Mouse (Mus musculus) mature B cell (primary cell): ENCODE results near the gene Cbx7.
"Not testable (repeated sequence)": the region's sequence is repeated elsewhere in the genome, so short reads cannot be mapped to it uniquely, and the experiment has no call there.

Source experiments
- in situ Hi-C: fragments of 300-500 bp; cut with MboI; formaldehyde crosslinking; loops from 2 replicates; pipeline ENCODE4 v1.14.3; 2019

Gene Cbx7

DNA sequence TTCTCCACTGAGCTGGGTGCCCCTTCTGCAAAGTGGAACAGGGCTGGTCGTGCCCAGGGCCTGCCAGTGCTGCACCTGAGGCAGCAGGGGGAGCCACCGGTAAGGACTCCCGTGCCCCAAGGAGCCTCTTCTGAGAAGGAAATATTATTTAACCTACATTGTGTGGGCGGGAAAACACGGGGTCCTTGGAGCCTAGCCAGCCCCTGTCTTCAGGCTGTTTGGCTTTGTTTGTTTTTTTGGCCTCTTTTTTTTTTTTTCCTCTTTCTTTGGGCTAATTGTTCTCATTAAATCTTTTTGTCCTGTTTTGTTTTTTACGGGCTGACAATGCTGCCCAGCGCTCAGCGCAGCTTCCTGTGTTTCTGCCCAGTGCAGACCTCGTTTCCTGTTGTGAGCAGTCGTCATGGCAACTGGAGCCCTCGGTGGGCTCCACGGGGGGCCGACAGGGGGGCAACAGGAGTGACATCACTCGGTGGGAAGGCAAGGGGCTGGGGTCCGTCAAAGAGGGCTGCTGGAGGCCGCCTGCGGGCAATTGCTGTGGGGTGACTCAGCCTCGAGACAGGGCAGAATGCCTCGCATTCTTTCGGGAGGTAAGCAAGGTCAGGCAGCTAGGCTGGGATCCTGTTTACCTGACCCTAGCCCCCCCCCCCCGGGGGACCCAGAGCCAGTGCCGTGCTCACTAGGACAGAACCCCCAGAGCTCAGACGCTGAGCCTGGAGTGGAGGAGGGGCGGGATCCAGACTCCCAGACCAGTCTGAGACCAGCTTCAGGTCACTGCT lies 20.5 kb downstream of the Cbx7 start:
- in situ Hi-C loops, result no loop called here

DNA sequence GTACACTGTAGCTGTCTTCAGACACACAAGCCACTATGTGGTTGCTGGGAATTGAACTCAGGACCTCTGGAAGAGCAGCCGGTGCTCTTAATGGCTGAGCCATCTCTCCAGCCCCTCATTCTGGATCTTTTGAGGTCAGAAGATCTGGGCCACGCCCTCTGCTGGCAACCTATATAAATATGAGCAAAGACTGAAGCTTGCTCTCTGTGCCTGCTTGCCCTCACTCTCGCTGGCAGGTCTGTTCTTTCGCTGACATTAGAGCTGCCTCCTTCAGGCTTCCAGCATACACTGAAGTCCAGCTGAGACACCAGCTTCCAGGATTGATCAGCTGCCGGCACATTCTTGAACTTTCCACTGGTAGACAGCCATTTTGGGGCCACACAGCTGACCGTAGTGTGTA lies 23.2 kb downstream of the Cbx7 start:
- in situ Hi-C loops, result no loop called here

DNA sequence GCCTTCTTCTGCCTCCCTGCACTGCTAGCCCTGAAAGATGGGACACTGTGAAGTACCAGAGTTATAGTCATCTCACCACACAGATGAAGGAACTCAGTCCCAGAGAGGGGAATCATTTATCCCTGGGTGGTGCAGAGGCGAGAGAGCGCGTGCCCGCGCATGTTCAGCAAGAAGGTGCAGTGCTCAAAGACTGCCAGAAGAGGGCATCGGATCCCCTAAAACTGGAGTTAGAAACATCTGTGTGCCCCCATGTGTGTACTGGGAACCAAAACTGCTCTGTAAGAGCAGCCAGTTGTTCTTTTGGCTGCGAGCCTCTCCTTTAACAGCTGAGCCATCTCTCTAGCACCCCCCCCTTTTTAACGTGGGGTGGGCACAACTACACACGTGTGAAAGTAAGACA lies 24.1 kb downstream of the Cbx7 start:
- in situ Hi-C loops, result no loop called here

DNA sequence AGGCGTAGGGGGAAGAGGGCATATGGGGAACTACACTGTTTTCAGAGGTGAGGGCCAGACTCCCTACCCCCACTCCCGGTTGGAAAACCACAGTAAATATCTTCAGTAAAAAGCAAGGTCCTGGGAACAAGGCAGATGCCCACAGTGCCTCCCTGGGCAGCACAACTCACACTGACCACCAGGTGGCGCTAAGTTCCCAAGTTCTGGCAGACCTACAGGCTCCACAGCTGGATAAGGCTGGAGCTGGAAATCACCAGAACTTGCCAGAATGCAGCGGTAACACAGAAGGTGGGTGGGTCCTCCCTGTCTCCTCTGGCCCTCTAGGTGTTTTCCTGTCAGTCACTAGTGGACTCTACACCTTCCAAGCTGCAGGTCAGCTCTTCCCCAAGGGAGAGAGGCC lies 24.9 kb downstream of the Cbx7 start:
- in situ Hi-C loops, result no loop called here

DNA sequence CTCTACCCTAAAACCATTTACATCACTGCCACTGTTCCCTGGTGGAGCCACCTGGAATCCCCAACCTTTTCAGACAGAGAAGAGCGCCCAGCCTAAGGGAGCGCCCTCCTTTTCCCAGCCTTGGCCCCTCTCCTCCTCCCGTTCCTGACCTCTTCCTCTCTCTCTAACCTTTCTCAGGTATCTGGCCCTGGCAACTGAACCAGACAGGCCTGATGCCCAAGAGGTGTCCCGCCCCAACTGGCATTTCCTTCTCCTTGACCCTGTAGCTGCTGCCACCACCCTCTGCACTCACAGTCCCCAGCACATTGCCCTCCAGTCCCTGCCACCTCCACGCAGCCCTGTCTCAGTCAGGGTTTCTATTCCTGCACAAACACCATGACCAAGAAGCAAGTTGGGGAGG lies 26.0 kb downstream of the Cbx7 start:
- in situ Hi-C loops, result loop anchor here (5.0 kb wide), 1 partner anchor 132 kb away; no protein-coding TSS in a partner anchor

DNA sequence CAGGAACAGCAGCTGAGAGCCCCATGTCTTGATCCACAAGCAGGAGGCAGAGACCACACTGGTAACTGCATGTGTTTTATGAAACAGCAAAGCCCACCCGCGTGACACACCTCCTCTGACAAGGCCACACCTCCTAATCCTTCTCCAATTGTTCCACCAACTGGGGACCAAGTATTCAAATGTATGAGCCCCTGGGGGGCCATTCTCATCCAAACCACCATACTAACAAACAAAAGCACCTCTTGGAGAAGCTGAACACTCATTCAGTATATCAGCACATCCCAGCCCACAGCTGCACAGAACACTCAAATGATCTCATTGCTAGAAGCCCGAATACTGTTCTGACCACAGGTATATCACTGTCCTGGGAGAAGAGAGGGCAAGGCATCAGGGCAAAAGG lies 27.3 kb downstream of the Cbx7 start:
- in situ Hi-C loops, result loop anchor here (5.0 kb wide), 1 partner anchor 134 kb away; no protein-coding TSS in a partner anchor

DNA sequence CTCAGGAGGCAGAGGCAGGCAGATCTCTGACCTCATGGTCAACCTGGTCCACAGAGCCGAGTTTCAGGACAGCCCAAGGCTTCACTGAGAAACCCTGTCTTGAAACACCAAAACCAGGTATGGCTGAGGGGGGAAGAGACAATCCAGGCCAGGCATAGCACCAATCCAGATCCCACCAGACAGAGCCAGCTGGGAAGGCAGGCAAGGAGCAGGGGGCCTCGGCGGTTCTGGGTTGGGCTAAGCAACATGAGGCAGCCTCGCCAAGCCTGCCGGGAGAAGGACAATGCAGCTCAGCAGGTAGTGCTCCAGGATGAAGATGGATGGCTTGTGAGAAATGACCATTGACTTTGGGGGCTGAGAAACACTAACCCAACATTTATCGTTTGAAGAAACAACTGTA lies 28.4 kb downstream of the Cbx7 start:
- in situ Hi-C loops, result loop anchor here (5.0 kb wide), 1 partner anchor 135 kb away; no protein-coding TSS in a partner anchor

DNA sequence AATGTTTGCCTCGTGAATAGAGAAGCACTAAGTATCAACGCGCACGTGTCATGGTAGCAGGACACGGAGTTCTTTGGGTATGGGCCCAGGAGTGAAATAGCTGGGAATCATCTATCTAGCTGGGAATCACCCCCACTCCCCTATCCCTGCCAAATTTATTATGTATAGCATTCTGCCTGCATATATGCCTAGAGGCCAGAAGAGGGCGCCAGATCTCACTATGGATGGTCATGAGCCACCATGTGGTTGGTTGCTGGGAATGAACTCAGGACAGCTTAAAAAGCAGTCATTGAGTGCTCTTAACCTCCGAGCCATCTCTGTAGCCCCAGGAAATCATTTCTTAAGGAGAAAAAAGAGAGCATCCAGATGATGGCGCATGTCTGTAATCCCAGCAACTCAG lies 30.0 kb downstream of the Cbx7 start:
- in situ Hi-C loops, result loop anchor here (5.0 kb wide), 1 partner anchor 136 kb away; no protein-coding TSS in a partner anchor

DNA sequence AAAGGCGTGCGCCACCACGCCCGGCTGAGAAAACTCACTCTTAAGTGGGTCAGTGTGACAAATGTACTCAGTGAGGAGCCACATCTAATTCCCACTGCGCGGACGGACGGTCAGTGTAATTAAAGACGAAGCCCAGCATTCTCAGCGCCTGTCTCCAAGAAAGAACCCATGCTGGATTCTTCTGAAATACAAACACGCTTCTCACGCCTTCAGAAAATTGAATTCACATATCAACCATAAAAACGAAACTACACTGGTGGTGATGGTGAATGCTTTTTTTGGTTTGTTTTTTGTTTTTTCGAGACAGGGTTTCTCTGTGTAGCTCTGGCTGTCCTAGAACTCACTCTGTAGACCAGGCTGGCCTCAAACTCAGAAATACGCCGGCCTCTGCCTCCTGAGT lies 31.0 kb downstream of the Cbx7 start:
- in situ Hi-C loops, result loop anchor here (5.0 kb wide), 1 partner anchor 137 kb away; no protein-coding TSS in a partner anchor

DNA sequence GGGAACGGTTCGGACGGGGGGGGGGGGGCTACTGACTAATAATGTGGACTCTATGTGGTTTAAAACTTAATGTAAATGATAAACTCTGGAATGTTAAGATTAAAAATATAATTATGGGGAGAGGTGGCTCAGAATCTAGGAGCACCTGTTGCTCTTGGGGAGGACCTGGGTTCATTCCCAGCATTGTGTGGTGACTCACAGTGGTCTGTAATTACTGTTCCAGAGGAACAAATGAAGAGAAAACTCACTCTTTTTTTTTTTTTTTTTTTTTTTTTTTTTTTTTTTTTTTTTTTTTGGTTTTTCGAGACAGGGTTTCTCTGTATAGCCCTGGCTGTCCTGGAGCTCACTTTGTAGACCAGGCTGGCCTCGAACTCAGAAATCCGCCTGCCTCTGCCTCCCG lies 31.4 kb downstream of the Cbx7 start:
- in situ Hi-C loops, result not testable (repeated sequence)

DNA sequence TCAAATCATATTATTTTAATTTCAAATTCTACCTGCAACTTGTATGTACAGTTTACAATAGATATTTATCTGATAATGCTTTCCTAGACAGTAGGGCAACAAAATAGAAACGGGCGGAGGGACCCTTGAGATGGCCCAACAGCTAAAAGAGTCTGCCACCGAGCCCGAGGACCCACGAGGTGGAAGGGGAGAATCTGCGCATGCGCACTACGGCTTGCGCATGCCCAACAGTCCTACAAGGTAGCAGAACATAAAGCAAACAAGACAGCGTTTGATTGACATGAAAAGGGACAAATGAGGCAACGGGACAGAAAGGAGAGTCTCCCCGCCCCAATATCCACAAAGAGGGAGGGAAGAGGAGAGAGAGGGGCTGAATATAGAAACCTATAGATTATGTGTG lies 31.9 kb downstream of the Cbx7 start:
- in situ Hi-C loops, result no loop called here

DNA sequence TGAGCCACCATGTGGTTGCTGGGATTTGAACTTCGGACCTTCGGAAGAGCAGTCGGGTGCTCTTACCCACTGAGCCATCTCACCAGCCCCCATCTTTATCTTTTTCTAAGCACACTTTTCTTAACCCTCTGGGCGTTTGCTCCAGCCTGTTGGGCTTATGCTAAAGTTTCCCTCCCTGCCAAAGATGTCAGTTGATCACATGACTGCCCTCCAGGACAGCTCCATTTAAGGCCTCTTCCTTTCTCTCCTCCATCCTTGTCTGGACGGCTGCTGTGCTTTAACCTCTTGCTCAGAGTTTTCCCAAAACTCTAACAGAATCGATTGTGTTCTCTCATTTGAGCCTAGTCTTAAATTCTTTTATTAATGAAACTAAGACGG lies 34.6 kb downstream of the Cbx7 start:
- in situ Hi-C loops, result no loop called here

DNA sequence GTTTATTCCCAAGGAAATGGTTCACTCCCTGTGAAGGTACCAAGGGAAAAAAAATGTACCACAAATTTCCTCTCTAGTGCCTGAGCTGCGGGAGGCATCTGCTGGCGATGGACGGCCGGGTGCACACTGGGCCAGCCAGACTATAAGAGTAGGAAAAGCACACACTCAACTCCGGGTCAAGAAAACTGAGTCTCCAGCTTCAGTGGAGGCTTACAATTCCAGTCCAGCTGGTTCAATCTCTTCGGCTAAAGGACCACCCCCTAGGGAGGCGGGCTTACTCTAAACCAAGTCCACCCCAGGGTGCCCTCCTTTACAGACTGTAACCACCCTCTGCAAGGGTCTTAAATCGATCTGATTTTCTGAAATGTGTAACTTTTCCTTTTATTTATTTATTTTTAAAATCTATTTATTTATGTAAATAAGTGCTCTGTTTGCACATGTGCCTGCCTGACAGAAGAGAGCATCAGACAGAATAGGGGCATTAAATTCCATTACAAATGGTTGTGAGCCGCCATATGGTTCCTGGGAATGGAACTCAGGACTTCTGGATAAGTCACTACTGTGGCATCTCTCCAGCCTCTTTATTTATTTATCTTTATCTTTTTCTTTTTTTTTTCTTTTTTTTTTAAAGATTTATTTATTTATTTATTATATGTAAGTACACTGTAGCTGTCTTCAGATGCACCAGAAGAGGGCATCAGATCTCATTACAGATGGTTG lies 35.1 kb downstream of the Cbx7 start:
- in situ Hi-C loops, result no loop called here

DNA sequence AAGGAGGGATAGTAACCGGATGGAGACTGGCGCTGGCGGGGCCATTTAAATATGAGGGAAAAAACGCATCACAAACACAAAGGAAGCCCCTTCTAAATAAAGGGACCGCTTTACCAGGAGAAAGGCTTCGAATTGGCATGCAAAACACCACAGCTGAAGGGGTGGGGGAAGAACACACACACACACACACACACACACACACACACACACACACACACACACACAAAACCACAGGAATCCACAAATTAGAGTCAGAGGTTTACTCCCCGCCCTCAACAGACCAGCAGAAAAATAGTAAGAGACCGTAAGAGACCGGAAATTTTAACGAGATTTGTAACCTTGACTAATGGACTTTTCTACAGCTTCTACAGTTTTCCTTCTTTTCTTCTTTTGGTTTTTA lies 36.1 kb downstream of the Cbx7 start:
- in situ Hi-C loops, result no loop called here

DNA sequence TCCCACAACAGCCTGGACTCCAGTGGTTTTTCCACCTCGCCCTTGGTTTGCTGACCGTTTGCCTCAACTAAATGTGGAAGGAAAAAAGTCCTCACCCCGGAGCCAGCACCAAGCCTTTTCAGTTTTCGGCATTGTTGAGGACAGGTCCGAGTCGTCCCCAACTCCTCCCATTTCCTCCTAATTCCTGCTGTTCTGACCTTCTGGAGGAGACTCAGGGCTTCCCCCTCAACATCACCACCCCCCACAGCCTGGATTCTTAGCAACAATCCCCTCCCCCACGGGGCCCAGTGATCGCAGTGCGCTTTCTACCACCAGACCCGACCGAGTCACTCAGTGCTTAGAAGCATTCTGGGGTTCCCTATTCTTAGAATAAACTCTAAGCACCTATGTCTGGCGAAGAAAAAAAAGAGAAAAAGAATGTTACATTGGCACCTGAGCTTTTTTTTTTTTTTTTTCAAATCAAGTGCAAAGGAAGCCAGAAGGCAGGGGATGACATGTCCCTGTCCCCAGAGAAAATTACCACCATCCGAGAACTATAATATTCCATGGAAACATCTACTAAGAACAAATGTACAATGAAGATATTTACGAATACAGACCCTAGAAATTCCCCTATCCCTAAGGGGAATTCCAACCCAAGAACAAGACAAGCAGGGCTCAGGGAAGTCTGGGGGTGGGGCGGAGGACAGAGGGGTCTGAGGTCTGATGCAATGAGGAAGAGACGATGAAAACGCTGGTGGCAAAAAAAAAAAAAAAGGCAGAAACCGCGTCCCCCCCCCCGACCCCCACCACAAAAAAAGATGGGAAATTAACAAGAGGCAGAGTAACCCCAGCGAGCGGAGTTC lies 37.0 kb downstream of the Cbx7 start:
- in situ Hi-C loops, result no loop called here

DNA sequence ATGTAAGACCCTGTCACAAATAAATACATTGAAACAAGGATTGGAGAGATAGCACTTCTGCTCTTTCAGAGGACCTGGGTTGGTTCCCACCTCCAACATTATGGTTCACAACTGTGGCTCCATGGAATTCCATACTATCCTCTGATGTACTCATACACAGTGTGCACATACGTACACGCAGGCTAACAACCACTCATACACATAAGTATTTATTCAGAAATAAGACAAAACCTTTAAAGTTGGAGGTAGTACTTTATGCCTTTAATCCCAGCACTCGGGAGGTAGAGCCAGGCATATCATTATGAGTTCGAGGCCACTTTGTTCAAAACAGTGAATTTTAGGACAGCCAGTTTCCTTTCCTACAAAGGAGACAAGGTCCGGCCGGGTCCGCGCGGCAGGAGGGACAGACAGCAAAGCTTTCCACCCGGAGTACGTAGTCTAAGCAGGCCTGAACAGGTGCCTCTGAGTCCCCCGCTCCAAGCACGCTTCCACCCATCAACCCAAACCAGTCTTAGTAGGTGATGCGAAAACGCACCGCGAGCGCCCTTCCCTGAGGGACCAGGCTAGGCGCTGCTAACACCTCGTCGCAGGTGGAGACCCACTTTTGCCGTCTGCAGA lies 37.8 kb downstream of the Cbx7 start:
- in situ Hi-C loops, result no loop called here

DNA sequence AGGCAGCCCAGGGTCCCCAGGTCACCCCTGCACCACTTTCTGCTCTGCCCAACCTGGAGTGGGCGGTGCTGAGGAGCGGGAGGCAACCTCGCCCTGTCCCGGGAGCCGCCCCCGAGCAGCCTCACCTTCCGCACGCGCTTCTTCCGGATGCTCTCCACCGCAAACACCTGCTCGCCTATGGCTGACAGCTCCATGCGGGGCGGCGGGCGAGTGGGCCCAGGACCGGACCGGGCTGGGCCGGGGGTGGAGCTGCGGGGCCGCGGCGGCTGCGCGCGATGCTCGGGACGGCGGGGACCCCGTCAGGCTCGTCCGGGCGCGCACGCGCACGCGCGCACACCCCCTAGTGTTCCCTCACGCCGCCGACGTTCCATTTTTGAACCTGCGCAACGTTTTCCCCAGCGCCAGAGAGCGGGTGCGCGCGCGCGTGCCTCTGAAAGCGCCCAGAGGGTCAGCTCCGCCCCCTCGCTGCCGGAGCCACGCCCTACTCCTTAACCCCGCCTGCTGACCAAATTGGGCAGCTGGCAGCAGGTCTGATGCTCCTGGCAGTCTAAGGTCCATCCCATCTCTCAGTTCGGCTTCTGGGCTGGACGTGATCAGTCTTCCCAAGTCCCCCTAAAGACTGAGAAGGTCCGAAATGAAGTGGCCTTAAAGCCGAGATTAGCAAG lies 38.5 kb downstream of the Cbx7 start:
- in situ Hi-C loops, result no loop called here

DNA sequence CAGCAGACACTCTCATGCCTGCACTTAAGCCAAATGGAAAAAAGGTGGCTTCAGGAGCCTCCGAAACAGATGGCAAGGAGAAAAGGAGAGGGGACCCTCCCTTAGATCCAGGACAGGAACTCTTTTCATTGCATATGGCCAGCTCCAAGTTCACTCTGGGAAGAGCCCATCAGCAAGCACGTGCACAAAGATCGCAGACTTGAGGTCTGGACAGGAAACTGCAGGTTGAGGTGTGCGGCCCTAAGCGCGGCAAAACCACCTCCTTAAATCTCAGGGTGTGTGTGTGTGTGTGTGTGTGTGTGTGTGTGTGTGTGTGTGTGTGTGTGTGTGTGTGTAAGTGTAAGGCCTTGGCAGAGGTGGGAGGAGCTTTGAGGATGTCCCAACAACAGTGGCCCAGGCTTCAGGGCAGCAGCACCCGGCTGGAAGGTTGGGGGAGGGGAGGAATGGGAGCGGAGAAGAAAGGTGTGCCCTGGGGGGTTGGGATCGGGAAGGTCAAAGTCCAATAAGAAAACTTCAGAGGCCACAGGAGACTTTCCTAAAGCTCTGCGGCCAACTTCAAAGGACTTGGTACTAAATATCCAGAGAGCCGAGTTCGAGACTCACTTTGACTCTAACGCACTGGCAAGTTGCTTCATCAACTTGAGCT lies 39.3 kb downstream of the Cbx7 start:
- in situ Hi-C loops, result no loop called here

DNA sequence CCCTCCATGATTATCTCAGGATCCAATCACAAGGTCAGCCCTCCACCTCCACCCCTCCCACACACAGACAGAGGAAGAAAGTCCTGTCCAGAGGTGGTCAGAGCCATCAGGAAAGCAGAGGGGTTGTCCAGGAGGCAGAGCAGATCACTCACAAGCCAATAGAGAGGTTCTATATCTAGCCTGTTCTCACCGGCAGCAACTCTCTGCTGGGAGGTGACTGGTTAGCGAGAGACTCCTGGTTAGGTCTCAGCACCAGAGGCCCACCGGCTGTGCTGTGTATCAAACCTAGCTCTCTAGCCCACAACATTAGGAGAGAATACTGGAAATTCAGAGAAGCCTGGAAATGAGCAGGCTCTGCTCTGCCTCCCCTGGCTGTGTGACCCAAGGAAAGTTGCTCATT lies 41.2 kb downstream of the Cbx7 start:
- in situ Hi-C loops, result no loop called here

DNA sequence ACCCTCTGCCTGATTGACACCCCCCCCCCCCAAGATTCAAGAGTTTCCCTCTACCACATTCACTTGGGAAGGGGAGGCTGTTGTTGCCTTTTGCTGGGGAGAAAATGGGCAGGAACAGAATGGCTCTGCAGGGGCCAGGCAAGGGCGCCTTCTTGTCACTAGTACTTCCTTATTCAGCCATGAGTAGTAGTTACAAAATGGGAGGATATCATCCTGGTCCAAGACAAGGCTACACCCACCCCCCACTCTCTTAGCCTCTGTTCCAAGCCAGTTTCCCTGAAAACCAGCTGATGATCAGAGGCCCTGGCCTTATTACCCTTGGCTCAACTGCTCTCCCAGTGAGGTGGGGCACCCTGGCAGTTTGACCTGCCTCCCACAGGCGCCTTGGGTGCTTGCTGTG lies 42.2 kb downstream of the Cbx7 start:
- in situ Hi-C loops, result no loop called here

DNA sequence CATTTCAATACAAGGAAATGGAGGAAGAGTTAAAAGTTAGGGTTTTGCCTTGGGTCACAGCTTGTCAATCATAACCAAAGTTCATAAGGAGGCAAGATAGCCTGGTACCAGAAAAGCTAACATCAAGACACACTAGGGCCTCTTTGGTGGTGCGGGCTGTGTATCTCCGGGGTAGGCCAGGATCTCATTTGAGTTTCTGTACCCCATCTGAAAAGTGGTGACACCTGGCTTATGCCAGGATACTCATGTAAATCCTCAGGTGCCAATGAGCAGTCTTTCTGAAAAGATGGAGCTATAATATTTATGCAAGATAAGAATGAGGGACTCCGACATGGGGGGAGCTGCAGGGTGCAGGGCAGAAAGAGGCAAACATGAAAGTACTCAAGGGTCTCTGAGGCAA lies 42.6 kb downstream of the Cbx7 start:
- in situ Hi-C loops, result no loop called here
